Mouse (Mus musculus): ENCODE data around the gene Tet3. TPM values are rescaled to one million over a fixed set of nuclear protein-coding genes. Genes with fewer than 3 reads are reported as not detected.

Tet3 gene
- polyA plus RNA-seq, 1 experiment: 18.6 TPM

- no peaks in the 10 kb centered on the region for H3K4me1 ChIP-seq (ENCODE audit: control insufficient read depth, insufficient read depth, low read length)
- TF ChIP-seq POLR2A (IDR thresholded peaks at IDR 0.05; ENCODE audit: low read depth, low read length): peak; percentile 71
- TF ChIP-seq CTCF (IDR thresholded peaks at IDR 0.05; ENCODE audit: borderline replicate concordance, insufficient read depth, low read length): no peak
- peak within 1 kb of the TSS; percentile 90 for H3K4me3 ChIP-seq (ENCODE audit: insufficient read depth, low read length)
- peak within 1 kb of the TSS; percentile 80 for H3K27ac ChIP-seq (ENCODE audit: insufficient read depth, low read length)
Observed at GRCm38 (mm10) chr6:83325525-83326393, 133.1 kb downstream of the Tet3 start, which contains the start of the genes Mthfd2 and Mob1a. TSS of gene Mthfd2 (minus strand) at chr6:83325908. TSS of gene Mob1a (plus strand) at chr6:83326016.

DNA sequence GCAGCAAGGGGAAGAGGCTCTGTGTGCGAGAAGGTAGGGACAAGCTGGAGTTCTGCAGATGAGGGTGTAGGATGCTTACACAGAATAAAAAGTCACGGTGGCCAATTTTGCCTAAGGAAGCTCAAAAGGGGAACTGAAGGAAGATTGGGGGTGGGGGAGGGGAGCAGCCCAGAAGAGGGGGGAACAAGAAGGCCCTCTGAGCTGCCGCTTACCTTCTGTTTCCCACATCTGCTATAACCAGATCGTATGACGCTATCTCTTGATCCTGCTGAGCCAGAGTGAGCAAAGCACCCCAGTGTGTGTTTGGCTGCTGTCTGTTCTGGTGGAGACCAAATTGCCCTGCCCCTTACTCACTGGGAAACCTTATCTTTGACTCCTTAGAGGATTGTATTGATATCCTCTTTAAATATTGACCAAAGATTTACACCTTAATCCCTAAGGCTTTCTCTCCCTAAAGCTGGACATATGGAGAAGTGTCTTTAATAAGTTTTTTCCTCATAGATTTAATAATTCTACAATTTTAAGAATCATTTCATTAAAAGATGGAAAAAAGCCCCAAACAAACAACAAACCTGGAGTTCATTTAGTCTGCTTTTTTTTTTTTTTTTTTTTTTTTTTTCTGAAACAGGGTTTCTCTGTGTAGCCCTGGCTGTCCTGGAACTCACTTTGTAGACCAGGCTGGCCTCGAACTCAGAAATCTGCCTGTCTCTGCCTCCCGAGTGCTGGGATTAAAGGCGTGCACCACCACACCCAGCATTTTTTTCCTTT lies 135.0 kb downstream of the Tet3 start:
- TF ChIP-seq POLR2A (IDR thresholded peaks at IDR 0.05; ENCODE audit: low read depth, low read length) (no peak), CTCF (IDR thresholded peaks at IDR 0.05; ENCODE audit: borderline replicate concordance, insufficient read depth, low read length) (no peak)
- no peaks in the 10 kb centered on the region for H3K4me1 ChIP-seq (ENCODE audit: control insufficient read depth, insufficient read depth, low read length)
- no peak overlapping the region for H3K27ac ChIP-seq (ENCODE audit: insufficient read depth, low read length)
- H3K4me3 ChIP-seq (ENCODE audit: insufficient read depth, low read length): no peak overlapping the region

- TF ChIP-seq POLR2A (IDR thresholded peaks at IDR 0.05; ENCODE audit: low read depth, low read length) (no peak), CTCF (IDR thresholded peaks at IDR 0.05; ENCODE audit: borderline replicate concordance, insufficient read depth, low read length) (no peak)
- Histone ChIP-seq H3K27ac (ENCODE audit: insufficient read depth, low read length) (no peak overlapping the region), H3K4me1 (ENCODE audit: control insufficient read depth, insufficient read depth, low read length) (no peaks in the 10 kb centered on the region), H3K4me3 (ENCODE audit: insufficient read depth, low read length) (no peak overlapping the region)
Observed at GRCm38 (mm10) chr6:83322794-83323193, 136.1 kb downstream of the Tet3 start.

DNA sequence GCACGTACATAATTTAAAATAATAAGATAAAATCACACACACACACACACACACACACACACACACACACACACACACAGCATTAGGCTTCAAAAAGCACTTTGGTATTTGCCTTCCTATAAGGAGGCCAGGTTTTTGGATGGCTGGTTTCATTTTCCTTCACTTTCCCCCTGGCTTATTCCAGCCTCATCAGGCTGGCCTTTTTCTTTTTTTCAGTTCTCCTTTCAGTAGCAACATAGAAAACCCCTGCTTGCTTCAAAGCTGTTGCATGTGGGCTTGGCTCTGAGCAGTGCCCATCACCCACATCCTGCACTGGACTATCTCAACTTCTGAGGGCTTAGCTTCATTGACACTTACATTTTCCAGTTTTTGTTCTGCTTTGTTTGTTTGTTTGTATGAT lies 137.0 kb downstream of the Tet3 start:
- no peak for TF ChIP-seq POLR2A (IDR thresholded peaks at IDR 0.05; ENCODE audit: low read depth, low read length)
- TF ChIP-seq CTCF (IDR thresholded peaks at IDR 0.05; ENCODE audit: borderline replicate concordance, insufficient read depth, low read length): no peak
- no peak overlapping the region for H3K27ac ChIP-seq (ENCODE audit: insufficient read depth, low read length)
- no peak overlapping the region for H3K4me3 ChIP-seq (ENCODE audit: insufficient read depth, low read length)
- no peaks in the 10 kb centered on the region for H3K4me1 ChIP-seq (ENCODE audit: control insufficient read depth, insufficient read depth, low read length)

DNA sequence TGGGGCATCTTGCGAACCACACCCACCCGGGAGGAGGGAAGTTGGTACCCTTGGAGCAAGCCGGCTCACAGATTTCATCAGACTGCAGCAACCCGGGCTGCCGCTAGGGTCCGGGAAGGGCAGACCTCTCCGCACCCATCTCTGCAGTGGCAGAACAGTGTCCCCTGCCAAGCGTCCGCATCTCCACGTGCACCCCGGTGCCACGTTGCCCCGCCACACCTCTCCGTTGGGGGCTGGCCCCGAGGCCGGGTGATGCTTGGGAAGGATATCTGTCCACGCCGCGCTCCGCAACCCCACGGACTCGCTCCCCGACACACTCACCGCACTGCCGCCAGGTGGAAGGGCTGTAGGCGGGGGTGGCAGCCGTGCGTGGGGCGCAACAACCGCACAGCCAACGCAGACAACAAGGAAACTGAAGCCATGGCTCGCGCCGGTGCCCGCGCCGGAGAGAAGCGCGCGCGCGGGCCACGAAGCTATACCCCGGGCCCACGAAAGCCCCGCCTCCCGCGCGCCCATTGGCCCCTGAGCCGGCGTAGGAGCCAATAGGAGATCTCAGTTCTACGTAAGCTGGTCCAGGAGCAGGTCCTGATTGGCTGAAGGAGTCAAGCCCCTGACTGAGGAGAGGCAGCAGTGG lies 141.7 kb downstream of the Tet3 start:
- TF ChIP-seq POLR2A (IDR thresholded peaks at IDR 0.05; ENCODE audit: low read depth, low read length) (peak; percentile 92), CTCF (IDR thresholded peaks at IDR 0.05; ENCODE audit: borderline replicate concordance, insufficient read depth, low read length) (peak; percentile 25; the same call in 1 of the 2 replicates)
- H3K27ac ChIP-seq (ENCODE audit: insufficient read depth, low read length): peak overlapping the region; percentile 97

DNA sequence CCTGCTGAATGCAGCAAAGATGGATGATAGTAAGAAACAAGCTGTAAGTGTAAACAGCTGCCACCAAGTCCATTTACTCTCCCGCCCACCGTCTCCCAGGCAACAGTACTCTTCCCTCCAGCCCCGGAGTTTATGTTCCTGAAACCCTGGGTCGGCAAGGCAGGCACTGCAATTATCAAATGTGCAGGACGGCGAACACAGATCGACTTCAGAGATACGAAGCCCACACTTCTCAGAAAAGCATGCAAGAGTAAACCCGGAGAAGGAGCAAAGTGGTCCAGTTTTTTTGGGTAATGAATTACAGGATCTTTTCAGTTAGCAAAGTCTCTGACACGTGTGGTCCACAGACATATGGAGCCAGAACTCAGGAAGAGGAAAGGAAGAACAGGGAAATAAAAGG lies 142.9 kb downstream of the Tet3 start:
- Histone ChIP-seq H3K27ac (ENCODE audit: insufficient read depth, low read length) (peak overlapping the region; percentile 97; the same call in 1 of the 2 replicates), H3K4me3 (ENCODE audit: insufficient read depth, low read length) (peak overlapping the region; percentile 76), H3K4me1 (ENCODE audit: control insufficient read depth, insufficient read depth, low read length) (no peaks in the 10 kb centered on the region)
- TF ChIP-seq CTCF (IDR thresholded peaks at IDR 0.05; ENCODE audit: borderline replicate concordance, insufficient read depth, low read length) (no peak), POLR2A (IDR thresholded peaks at IDR 0.05; ENCODE audit: low read depth, low read length) (peak; percentile 42)

More for the DNA sequence above, 141.7 kb downstream of the Tet3 start:
- Histone ChIP-seq H3K4me3 (ENCODE audit: insufficient read depth, low read length) (peak overlapping the region; percentile 76), H3K4me1 (ENCODE audit: control insufficient read depth, insufficient read depth, low read length) (no peaks in the 10 kb centered on the region)

GRCm38 (mm10) chr6:83315293-83315692 lies 143.6 kb downstream of the Tet3 start:
- no peaks in the 10 kb centered on the region for H3K4me1 ChIP-seq (ENCODE audit: control insufficient read depth, insufficient read depth, low read length)
- TF ChIP-seq POLR2A (IDR thresholded peaks at IDR 0.05; ENCODE audit: low read depth, low read length) (no peak), CTCF (IDR thresholded peaks at IDR 0.05; ENCODE audit: borderline replicate concordance, insufficient read depth, low read length) (no peak)
- peak overlapping the region; percentile 76; the same call in 1 of the 2 replicates for H3K4me3 ChIP-seq (ENCODE audit: insufficient read depth, low read length)
- no peak overlapping the region for H3K27ac ChIP-seq (ENCODE audit: insufficient read depth, low read length)

DNA sequence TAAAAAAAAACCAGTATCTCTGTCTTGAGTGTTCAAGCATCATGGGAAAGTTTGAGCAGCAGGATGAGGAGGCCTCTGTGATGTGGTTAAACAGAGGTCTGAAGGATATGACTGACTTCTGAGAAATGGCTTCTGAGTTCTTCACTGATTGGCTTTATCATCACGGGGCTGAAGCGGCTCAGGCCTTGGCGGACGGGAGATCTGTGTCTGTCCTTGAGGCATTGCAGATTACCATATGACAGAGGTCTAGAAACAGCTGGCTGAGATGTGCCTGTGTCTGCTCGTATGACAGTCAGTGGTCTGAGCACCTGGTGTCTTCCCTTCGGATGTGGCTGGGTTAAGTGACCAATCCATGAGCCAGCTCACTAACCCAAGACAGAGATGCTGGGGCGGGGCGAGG lies 146.4 kb downstream of the Tet3 start:
- Histone ChIP-seq H3K4me3 (ENCODE audit: insufficient read depth, low read length) (no peak overlapping the region), H3K4me1 (ENCODE audit: control insufficient read depth, insufficient read depth, low read length) (no peaks in the 10 kb centered on the region), H3K27ac (ENCODE audit: insufficient read depth, low read length) (no peak overlapping the region)
- TF ChIP-seq CTCF (IDR thresholded peaks at IDR 0.05; ENCODE audit: borderline replicate concordance, insufficient read depth, low read length): no peak
- no peak for TF ChIP-seq POLR2A (IDR thresholded peaks at IDR 0.05; ENCODE audit: low read depth, low read length)

Other genes with a start within 250 kb of the Tet3 start
- not detected in 2 replicates for gene Slc4a5, start 239.3 kb downstream of the Tet3 start, polyA plus RNA-seq (2011; ENCODE audit: insufficient read length, low read depth, missing spikeins)
- gene Mthfd2, start 133.2 kb downstream of the Tet3 start, polyA plus RNA-seq (2011; ENCODE audit: insufficient read length, low read depth, missing spikeins): 123 and 138 TPM in 2 replicates
- gene Mob1a, start 133.1 kb downstream of the Tet3 start, polyA plus RNA-seq (2011; ENCODE audit: insufficient read length, low read depth, missing spikeins): 139 and 148 TPM in 2 replicates
- 86.0 and 88.1 TPM in 2 replicates for gene Bola3, start 109.9 kb downstream of the Tet3 start, polyA plus RNA-seq (2011; ENCODE audit: insufficient read length, low read depth, missing spikeins)
- 27.6 and 39.7 TPM in 2 replicates for gene Dguok, start 47.9 kb upstream of the Tet3 start, polyA plus RNA-seq (2011; ENCODE audit: insufficient read length, low read depth, missing spikeins)
- 517 and 617 TPM in 2 replicates for gene Actg2, start 77.2 kb upstream of the Tet3 start, polyA plus RNA-seq (2011; ENCODE audit: insufficient read length, low read depth, missing spikeins)
- 24.6 and 32.3 TPM in 2 replicates for gene Stambp, start 113.6 kb upstream of the Tet3 start, polyA plus RNA-seq (2011; ENCODE audit: insufficient read length, low read depth, missing spikeins)
- gene Clec4f, start 197.1 kb upstream of the Tet3 start, polyA plus RNA-seq (2011; ENCODE audit: insufficient read length, low read depth, missing spikeins): not detected in 2 replicates
- gene Cd207, start 218.8 kb upstream of the Tet3 start, polyA plus RNA-seq (2011; ENCODE audit: insufficient read length, low read depth, missing spikeins): not detected in 2 replicates